Mouse (Mus musculus) forebrain, embryonic 16.5 days (tissue): ENCODE results near the gene Cpa4. TPM values are rescaled to one million over a fixed set of nuclear protein-coding genes. Genes with fewer than 3 reads are reported as not detected.

Experiments used
- ATAC-seq: fragments of 200-750 bp; cut with Nextera tagmentation; 2 replicates; pipeline ENCODE4 v1.8.0; 2017; ENCODE audit warnings: mild to moderate bottlenecking, moderate library complexity
- H3K27ac ChIP-seq: fragments of 300-500 bp; sonication (generic); 2 replicates; pipeline ENCODE4 v1.5.1; 2014; ENCODE audit warnings: low read length, control low read depth
- H3K27me3 ChIP-seq: fragments of 300-500 bp; sonication (generic); replicated peaks from 2 replicates; pipeline ENCODE4 v1.6.1; 2014; ENCODE audit warnings: low read length; ENCODE audit not compliant: control insufficient read depth, insufficient read depth
- H3K36me3 ChIP-seq: fragments of 300-500 bp; sonication (generic); 2 replicates; pipeline ENCODE4 v1.6.1; 2014; ENCODE audit not compliant: control insufficient read depth, insufficient read depth
- H3K4me1 ChIP-seq: fragments of 300-500 bp; sonication (generic); replicated peaks from 2 replicates; pipeline ENCODE4 v1.6.1; 2014; ENCODE audit warnings: low read length; ENCODE audit not compliant: control insufficient read depth, insufficient read depth
- H3K4me2 ChIP-seq: fragments of 300-500 bp; sonication (generic); 2 replicates; pipeline ENCODE4 v1.6.1; 2014; ENCODE audit warnings: mild to moderate bottlenecking, low read length, control low read depth
- H3K4me3 ChIP-seq: fragments of 300-500 bp; sonication (generic); replicated peaks from 2 replicates; pipeline ENCODE4 v1.5.1; 2014; ENCODE audit warnings: mild to moderate bottlenecking, low read length, control low read depth
- H3K9ac ChIP-seq: fragments of 300-500 bp; sonication (generic); replicated peaks from 2 replicates; pipeline ENCODE4 v1.6.1; 2014; ENCODE audit warnings: low read depth, low read length, control low read depth
- H3K9me3 ChIP-seq: fragments of 300-500 bp; sonication (generic); 2 replicates; pipeline ENCODE4 v1.6.1; 2016; ENCODE audit warnings: low read length; ENCODE audit not compliant: control insufficient read depth
- WGBS: fragments of 180-500 bp; shearing (Covaris S2); extraction: QIAGEN DNeasy Blood & Tissue Kit; methylation state at CpG from one replicate; pipeline ENCODE4 v1.1.7; 2014; 5-methylcytosine and 5-hydroxymethylcytosine counted together
- polyA plus RNA-seq: library from polyadenylated mRNA; unstranded; fragments of >200 nt; fragmentation: Nextera tagmentation; extraction: Ambion mirVana; gene quantifications from 2 replicates; pipeline ENCODE4 v1.2.1, GENCODE M21; 2015

Cpa4 gene
- polyA plus RNA-seq, 1 experiment from 2014 or later, result 1.6 TPM

- H3K9ac ChIP-seq, result no peak overlapping the region
- H3K4me2 ChIP-seq, result no peak overlapping the region
- ATAC-seq, result no peak
- H3K36me3 ChIP-seq, result no peaks in the 10 kb centered on the region
- H3K4me3 ChIP-seq, result no peak overlapping the region
- WGBS, result 96% methylated on average over 1 of the region's 1 CpGs
- H3K27ac ChIP-seq, result no peak overlapping the region
- H3K4me1 ChIP-seq, result peaks cover 5% of the 10 kb centered on the region; the same call in 1 of the 2 replicates
- no peaks in the 10 kb centered on the region for H3K27me3 ChIP-seq
- no peaks in the 10 kb centered on the region for H3K9me3 ChIP-seq
Observed at GRCm38 (mm10) chr6:30629989-30630388, 61.8 kb downstream of the Cpa4 start.

- ATAC-seq, result no peak
- Histone ChIP-seq H3K9ac (no peak overlapping the region), H3K27ac (no peak overlapping the region), H3K4me1 (no peaks in the 10 kb centered on the region), H3K27me3 (no peaks in the 10 kb centered on the region), H3K4me3 (no peak overlapping the region), H3K9me3 (no peaks in the 10 kb centered on the region), H3K36me3 (no peaks in the 10 kb centered on the region), H3K4me2 (no peak overlapping the region)
- 72% methylated on average over 8 of the region's 8 CpGs for WGBS
Observed at GRCm38 (mm10) chr6:30635361-30635862, 67.2 kb downstream of the Cpa4 start.

GRCm38 (mm10) chr6:30636186-30636842 is 68.1 kb downstream of the Cpa4 start:
- H3K4me2 ChIP-seq, result no peak overlapping the region
- no peak overlapping the region for H3K4me3 ChIP-seq
- no peak overlapping the region for H3K9ac ChIP-seq
- H3K27me3 ChIP-seq, result no peaks in the 10 kb centered on the region
- no peaks in the 10 kb centered on the region for H3K36me3 ChIP-seq
- no peak overlapping the region for H3K27ac ChIP-seq
- H3K4me1 ChIP-seq, result no peaks in the 10 kb centered on the region
- ATAC-seq, result no peak
- H3K9me3 ChIP-seq, result no peaks in the 10 kb centered on the region
- WGBS, result 34% methylated on average over 4 of the region's 4 CpGs

GRCm38 (mm10) chr6:30638674-30639268 is 70.6 kb downstream of the Cpa4 start, which contains the start of gene Cpa1:
TSS of gene Cpa1 (plus strand) at chr6:30639218.
- Histone ChIP-seq H3K9ac (no peak within 1 kb of the TSS), H3K27me3 (no peaks in the 10 kb centered on the region), H3K4me1 (no peaks in the 10 kb centered on the region), H3K27ac (no peak within 1 kb of the TSS), H3K9me3 (no peaks in the 10 kb centered on the region), H3K4me2 (no peak within 1 kb of the TSS), H3K4me3 (no peak within 1 kb of the TSS), H3K36me3 (no peaks in the 10 kb centered on the region)
- WGBS, result 89% methylated on average over 5 of the region's 5 CpGs
- no peak for ATAC-seq

Other genes starting within 250 kb of the Cpa4 start
- gene Zc3hc1, start 177.3 kb upstream of the Cpa4 start, polyA plus RNA-seq, result 72.6 and 79.0 TPM in 2 replicates
- gene Klhdc10, start 166.5 kb upstream of the Cpa4 start, polyA plus RNA-seq, result 38.0 TPM in 2 replicates
- 34.4 and 34.8 TPM in 2 replicates for gene Tmem209, start 58.6 kb upstream of the Cpa4 start, polyA plus RNA-seq
- not detected in 2 replicates for gene Ssmem1, start 58.5 kb upstream of the Cpa4 start, polyA plus RNA-seq
- 2.4 and 5.1 TPM in 2 replicates for gene Cpa2, start 26.8 kb upstream of the Cpa4 start, polyA plus RNA-seq
- not detected in 2 replicates for gene Cpa5, start 42.6 kb downstream of the Cpa4 start, polyA plus RNA-seq
- 0.56 and 0.66 TPM in 2 replicates for gene Cpa1, start 70.8 kb downstream of the Cpa4 start, polyA plus RNA-seq
- 15.2 and 15.3 TPM in 2 replicates for gene Cep41, start 125.4 kb downstream of the Cpa4 start, polyA plus RNA-seq
- gene Mest, start 155.2 kb downstream of the Cpa4 start, polyA plus RNA-seq, result 283 and 328 TPM in 2 replicates